Mouse (Mus musculus): ENCODE data around the gene Nt5dc3. TPM values are rescaled to one million over a fixed set of nuclear protein-coding genes. Genes with fewer than 3 reads are reported as not detected.

Gene Nt5dc3
- polyA plus RNA-seq, 1 experiment from 2014 or later = 2.2 TPM

DNA sequence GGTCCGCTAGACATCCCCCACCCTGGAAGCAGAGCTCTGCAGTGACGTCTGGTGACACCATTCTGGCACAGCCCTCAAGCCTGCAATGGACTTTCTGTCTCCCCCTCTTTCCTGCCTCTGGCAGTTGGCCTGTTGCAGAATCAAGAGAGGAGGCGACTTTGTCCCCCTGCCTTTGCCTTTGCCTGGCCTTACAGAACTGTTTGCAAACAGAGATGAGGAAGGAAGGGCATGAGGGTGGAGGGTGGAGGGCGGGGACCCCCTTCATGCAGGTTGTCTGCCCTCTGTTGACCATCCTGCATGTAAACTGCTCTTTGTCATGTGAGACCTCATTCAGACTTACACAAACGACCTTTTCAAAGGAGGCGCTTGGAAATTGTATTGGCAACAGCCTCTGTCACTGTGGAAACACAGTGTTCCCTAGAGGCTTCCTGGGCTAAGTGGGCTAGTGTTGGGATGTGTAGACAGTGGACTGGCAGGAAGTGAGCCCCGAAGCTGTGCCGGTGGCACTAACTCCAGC lies 40.9 kb downstream of the Nt5dc3 start:
- peak overlapping the region; percentile 27; the same call in 1 of the 2 replicates for H3K27ac ChIP-seq (ENCODE audit: low read depth, low read length)
- no peaks in the 10 kb centered on the region for H3K27me3 ChIP-seq (ENCODE audit: control insufficient read depth, insufficient read depth, low read length)
- no peak overlapping the region for H3K4me2 ChIP-seq (ENCODE audit: low read depth)
- H3K4me1 ChIP-seq (ENCODE audit: control insufficient read depth, insufficient read depth, low read length) = peaks cover 8% of the 10 kb centered on the region; the same call in 1 of the 2 replicates
- ATAC-seq (ENCODE audit: insufficient read depth, low FRiP score, low TSS enrichment) (peak; percentile 55), DNase-seq (ENCODE audit: low spot score) (peak; percentile 24)
- H3K36me3 ChIP-seq (ENCODE audit: control insufficient read depth, insufficient read depth, low read length) = no peaks in the 10 kb centered on the region
- H3K4me3 ChIP-seq (ENCODE audit: low read depth, low read length) = no peak overlapping the region
- no peaks in the 10 kb centered on the region for H3K9me3 ChIP-seq (ENCODE audit: control insufficient read depth, low read length)
- WGBS = 22% methylated on average over 8 of the region's 8 CpGs
- H3K9ac ChIP-seq (ENCODE audit: low read length) = no peak overlapping the region

DNA sequence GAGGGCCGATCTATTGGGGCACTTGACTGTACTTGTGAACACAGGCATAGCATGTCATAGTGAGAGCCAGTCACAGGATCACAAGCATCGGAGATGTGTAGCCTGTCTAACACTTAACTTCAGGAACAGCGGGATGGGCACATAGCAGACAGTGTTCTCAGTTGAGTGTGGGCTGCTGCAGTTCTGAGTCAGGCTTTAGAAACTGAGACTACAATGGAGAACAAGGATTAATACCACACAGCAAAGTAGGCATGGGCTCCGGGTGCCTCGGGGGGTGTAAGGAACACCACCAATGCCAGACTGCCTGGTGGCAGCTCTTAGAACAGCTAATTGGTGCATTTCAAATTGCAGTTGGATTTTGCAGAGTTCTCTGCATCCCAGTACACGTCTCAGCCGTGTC lies 42.2 kb downstream of the Nt5dc3 start:
- H3K4me1 ChIP-seq (ENCODE audit: control insufficient read depth, insufficient read depth, low read length) = peaks cover 8% of the 10 kb centered on the region; the same call in 1 of the 2 replicates
- H3K27me3 ChIP-seq (ENCODE audit: control insufficient read depth, insufficient read depth, low read length) = no peaks in the 10 kb centered on the region
- no peak overlapping the region for H3K9ac ChIP-seq (ENCODE audit: low read length)
- WGBS = 85% methylated on average over 7 of the region's 7 CpGs
- H3K36me3 ChIP-seq (ENCODE audit: control insufficient read depth, insufficient read depth, low read length) = no peaks in the 10 kb centered on the region
- H3K4me2 ChIP-seq (ENCODE audit: low read depth) = no peak overlapping the region
- no peak overlapping the region for H3K27ac ChIP-seq (ENCODE audit: low read depth, low read length)
- no peaks in the 10 kb centered on the region for H3K9me3 ChIP-seq (ENCODE audit: control insufficient read depth, low read length)
- no peak for DNase-seq (ENCODE audit: low spot score)
- H3K4me3 ChIP-seq (ENCODE audit: low read depth, low read length) = no peak overlapping the region
- ATAC-seq (ENCODE audit: insufficient read depth, low FRiP score, low TSS enrichment) = no peak

DNA sequence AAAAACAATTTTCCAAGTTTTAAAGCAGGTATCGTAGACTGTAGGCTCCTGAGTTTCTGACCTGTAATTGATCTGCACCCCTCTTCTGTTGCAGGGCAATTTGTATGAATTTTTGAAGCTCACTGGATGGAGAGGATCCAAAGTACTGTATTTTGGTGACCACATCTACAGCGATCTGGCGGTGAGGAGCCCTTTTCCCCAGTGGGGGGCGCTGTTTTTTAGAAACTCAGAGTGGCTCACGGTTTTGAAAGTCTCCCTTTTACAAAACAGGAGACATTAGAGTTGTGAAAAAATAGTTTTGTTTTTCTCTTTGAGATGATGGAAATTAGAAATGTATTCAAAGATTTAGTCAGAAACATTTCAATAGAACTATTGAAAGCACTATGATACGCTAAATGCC lies 45.3 kb downstream of the Nt5dc3 start:
- DNase-seq (ENCODE audit: low spot score) (no peak), ATAC-seq (ENCODE audit: insufficient read depth, low FRiP score, low TSS enrichment) (no peak)
- Histone ChIP-seq H3K36me3 (ENCODE audit: control insufficient read depth, insufficient read depth, low read length) (no peaks in the 10 kb centered on the region), H3K4me3 (ENCODE audit: low read depth, low read length) (no peak overlapping the region), H3K27me3 (ENCODE audit: control insufficient read depth, insufficient read depth, low read length) (no peaks in the 10 kb centered on the region), H3K9me3 (ENCODE audit: control insufficient read depth, low read length) (no peaks in the 10 kb centered on the region), H3K27ac (ENCODE audit: low read depth, low read length) (no peak overlapping the region), H3K9ac (ENCODE audit: low read length) (no peak overlapping the region), H3K4me1 (ENCODE audit: control insufficient read depth, insufficient read depth, low read length) (peaks cover 8% of the 10 kb centered on the region; the same call in 1 of the 2 replicates), H3K4me2 (ENCODE audit: low read depth) (no peak overlapping the region)
- 80% methylated on average over 6 of the region's 6 CpGs for WGBS

DNA sequence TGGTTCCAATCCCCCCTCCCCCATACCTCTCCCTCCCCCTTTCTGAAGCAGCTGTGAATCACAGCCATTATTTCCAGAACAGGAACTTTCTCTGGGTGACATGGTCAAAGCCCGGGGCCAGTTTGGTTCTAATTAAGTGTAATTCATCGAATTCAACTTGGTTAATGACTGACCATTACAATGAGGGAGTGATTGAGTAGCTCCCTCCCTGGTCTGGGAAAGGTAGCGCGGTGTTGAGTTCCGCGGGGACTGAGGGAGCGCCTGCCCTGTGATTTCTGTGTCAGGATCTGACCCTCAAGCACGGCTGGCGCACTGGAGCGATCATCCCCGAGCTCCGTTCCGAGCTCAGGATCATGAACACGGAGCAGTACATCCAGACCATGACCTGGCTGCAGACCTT lies 46.1 kb downstream of the Nt5dc3 start:
- DNase-seq (ENCODE audit: low spot score) = no peak
- ATAC-seq (ENCODE audit: insufficient read depth, low FRiP score, low TSS enrichment) = peak; percentile 41; the same call in 1 of the 2 replicates
- no peaks in the 10 kb centered on the region for H3K36me3 ChIP-seq (ENCODE audit: control insufficient read depth, insufficient read depth, low read length)
- H3K4me3 ChIP-seq (ENCODE audit: low read depth, low read length) = no peak overlapping the region
- H3K27me3 ChIP-seq (ENCODE audit: control insufficient read depth, insufficient read depth, low read length) = no peaks in the 10 kb centered on the region
- no peak overlapping the region for H3K4me2 ChIP-seq (ENCODE audit: low read depth)
- WGBS = 62% methylated on average over 14 of the region's 14 CpGs
- H3K27ac ChIP-seq (ENCODE audit: low read depth, low read length) = no peak overlapping the region
- peaks cover under 1% of the 10 kb centered on the region; the same call in 1 of the 2 replicates for H3K4me1 ChIP-seq (ENCODE audit: control insufficient read depth, insufficient read depth, low read length)
- H3K9ac ChIP-seq (ENCODE audit: low read length) = no peak overlapping the region
- no peaks in the 10 kb centered on the region for H3K9me3 ChIP-seq (ENCODE audit: control insufficient read depth, low read length)

DNA sequence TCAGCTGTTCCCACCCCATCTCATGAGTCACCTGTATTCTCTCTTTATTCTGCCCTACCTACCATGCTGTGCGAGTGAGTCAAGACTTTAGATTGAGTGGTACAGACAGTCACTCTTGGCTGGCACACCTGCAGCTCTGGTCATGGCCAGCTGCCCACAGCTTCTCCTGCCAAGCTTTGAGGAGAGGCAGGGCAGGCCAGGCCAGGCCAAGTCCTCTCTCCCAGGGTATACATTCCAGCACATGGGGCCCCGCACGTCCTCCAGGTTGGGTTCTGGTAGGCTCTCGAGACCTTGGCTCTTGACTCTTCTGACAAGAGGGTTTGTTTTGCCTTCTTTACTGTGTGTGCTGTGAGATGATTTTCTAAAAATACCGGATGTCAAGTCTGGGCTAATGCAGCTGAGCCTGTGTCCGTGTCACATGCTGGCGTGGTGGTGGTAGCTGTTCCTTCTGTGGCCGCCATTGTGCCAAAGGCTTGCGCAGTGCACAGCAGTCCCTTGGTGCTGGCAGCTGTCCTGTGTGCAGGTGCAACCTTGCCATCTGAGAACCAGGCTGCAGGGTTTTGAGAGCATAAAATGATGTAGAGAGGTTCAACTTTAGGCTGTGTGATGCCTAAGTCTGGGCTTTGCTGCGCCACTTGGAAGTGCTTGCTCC lies 47.2 kb downstream of the Nt5dc3 start:
- H3K9me3 ChIP-seq (ENCODE audit: control insufficient read depth, low read length) = no peaks in the 10 kb centered on the region
- H3K9ac ChIP-seq (ENCODE audit: low read length) = no peak overlapping the region
- H3K4me3 ChIP-seq (ENCODE audit: low read depth, low read length) = no peak overlapping the region
- no peak overlapping the region for H3K4me2 ChIP-seq (ENCODE audit: low read depth)
- no peak overlapping the region for H3K27ac ChIP-seq (ENCODE audit: low read depth, low read length)
- no peaks in the 10 kb centered on the region for H3K27me3 ChIP-seq (ENCODE audit: control insufficient read depth, insufficient read depth, low read length)
- no peaks in the 10 kb centered on the region for H3K36me3 ChIP-seq (ENCODE audit: control insufficient read depth, insufficient read depth, low read length)
- DNase-seq (ENCODE audit: low spot score) (no peak), ATAC-seq (ENCODE audit: insufficient read depth, low FRiP score, low TSS enrichment) (no peak)
- WGBS = 95% methylated on average over 10 of the region's 10 CpGs
- H3K4me1 ChIP-seq (ENCODE audit: control insufficient read depth, insufficient read depth, low read length) = no peaks in the 10 kb centered on the region

DNA sequence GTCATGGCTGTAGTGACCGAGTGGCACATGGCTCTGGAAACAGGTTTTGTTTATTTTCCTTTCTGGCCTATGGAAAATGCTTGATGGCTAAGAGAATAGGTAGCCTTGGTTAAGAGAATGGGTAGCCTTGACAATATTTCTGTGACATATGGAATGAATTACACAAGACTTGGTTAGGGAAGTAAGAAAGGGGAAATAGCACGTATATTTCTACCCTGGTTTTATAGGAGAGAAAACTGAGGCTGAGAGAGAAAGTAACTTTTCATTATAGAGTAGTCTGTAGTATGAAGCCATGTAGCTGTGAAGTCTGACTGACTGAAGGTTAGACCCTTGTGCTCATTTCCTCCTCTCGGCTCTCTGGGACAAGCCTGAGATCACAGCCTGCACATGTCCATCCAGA lies 48.1 kb downstream of the Nt5dc3 start:
- WGBS = 76% methylated on average over 3 of the region's 3 CpGs
- Histone ChIP-seq H3K4me2 (ENCODE audit: low read depth) (no peak overlapping the region), H3K9ac (ENCODE audit: low read length) (no peak overlapping the region), H3K4me1 (ENCODE audit: control insufficient read depth, insufficient read depth, low read length) (no peaks in the 10 kb centered on the region; the same call in 1 of the 2 replicates), H3K36me3 (ENCODE audit: control insufficient read depth, insufficient read depth, low read length) (no peaks in the 10 kb centered on the region), H3K27me3 (ENCODE audit: control insufficient read depth, insufficient read depth, low read length) (no peaks in the 10 kb centered on the region), H3K9me3 (ENCODE audit: control insufficient read depth, low read length) (no peaks in the 10 kb centered on the region), H3K27ac (ENCODE audit: low read depth, low read length) (no peak overlapping the region), H3K4me3 (ENCODE audit: low read depth, low read length) (no peak overlapping the region)
- ATAC-seq (ENCODE audit: insufficient read depth, low FRiP score, low TSS enrichment) = no peak
- DNase-seq (ENCODE audit: low spot score) = no peak

DNA sequence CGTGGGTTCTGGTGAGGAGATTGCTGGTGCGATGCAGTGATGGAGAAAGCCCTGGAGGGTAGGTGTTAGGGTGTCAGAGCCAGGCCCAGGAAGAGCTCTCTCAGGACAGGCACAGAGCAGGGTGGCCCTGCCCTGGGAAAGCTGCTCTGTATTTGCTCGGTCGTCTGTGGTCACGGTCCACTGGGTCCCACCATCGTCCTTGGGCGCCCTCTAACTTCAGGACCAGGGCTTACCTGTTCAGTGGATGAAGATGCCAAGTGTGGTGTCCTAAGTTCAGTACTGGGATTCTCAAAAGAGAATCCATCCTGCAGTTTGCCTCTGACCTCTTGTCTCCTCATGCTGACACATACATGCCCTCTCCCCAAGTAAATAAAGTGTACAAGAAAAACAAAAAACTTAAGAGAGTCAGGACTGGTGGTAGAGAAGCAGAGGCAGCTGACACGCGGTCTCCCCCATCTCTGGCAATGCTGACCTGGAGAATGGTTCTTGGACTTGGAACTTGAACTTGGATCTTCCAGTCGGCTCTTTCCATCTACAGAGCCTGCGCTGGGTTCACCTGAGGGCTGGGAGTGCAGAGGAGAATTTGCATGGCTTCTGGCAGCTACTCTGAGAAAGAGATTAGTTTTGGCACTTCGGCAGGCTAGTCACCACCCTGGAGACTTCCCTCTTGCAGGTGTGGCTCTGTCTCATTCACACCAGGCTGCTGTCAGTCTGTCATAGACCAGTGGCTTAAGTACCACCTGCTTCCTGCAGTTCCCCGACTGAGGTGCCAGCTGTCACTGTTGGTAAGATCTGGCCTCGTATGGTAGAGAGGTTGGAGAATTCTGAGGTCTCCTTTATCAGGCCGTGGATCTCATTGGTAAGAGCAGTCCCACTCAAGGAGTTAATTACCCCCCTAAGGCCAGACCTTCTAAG lies 49.7 kb downstream of the Nt5dc3 start:
- Histone ChIP-seq H3K27ac (ENCODE audit: low read depth, low read length) (no peak overlapping the region), H3K4me3 (ENCODE audit: low read depth, low read length) (no peak overlapping the region), H3K9me3 (ENCODE audit: control insufficient read depth, low read length) (no peaks in the 10 kb centered on the region), H3K4me1 (ENCODE audit: control insufficient read depth, insufficient read depth, low read length) (no peaks in the 10 kb centered on the region; the same call in 1 of the 2 replicates), H3K36me3 (ENCODE audit: control insufficient read depth, insufficient read depth, low read length) (no peaks in the 10 kb centered on the region), H3K4me2 (ENCODE audit: low read depth) (no peak overlapping the region), H3K9ac (ENCODE audit: low read length) (no peak overlapping the region), H3K27me3 (ENCODE audit: control insufficient read depth, insufficient read depth, low read length) (no peaks in the 10 kb centered on the region)
- no peak for DNase-seq (ENCODE audit: low spot score)
- ATAC-seq (ENCODE audit: insufficient read depth, low FRiP score, low TSS enrichment) = no peak
- whole genome bisulfite sequencing = 87% methylated on average over 15 of the region's 15 CpGs

DNA sequence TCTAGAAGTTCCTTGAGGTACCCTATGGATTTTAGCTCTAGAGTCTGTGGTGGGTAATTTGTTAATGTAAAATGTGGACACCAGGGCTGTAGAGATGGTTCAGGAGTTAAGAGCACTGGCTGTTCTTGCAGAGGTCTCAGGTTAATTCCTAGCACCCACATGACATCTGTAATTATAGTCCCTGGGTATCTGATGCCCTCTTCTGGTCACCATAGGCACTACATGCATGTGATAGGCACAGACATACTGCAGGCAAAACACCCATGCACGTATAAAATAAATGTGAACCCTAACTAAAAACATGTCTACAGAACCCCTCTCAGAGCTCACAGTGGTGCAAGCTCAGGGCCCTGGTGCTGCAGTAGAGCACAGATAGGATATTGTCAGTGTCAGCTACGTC lies 50.7 kb downstream of the Nt5dc3 start:
- Histone ChIP-seq H3K4me1 (ENCODE audit: control insufficient read depth, insufficient read depth, low read length) (no peaks in the 10 kb centered on the region; the same call in 1 of the 2 replicates), H3K27ac (ENCODE audit: low read depth, low read length) (no peak overlapping the region), H3K27me3 (ENCODE audit: control insufficient read depth, insufficient read depth, low read length) (no peaks in the 10 kb centered on the region), H3K9me3 (ENCODE audit: control insufficient read depth, low read length) (no peaks in the 10 kb centered on the region), H3K9ac (ENCODE audit: low read length) (no peak overlapping the region), H3K4me2 (ENCODE audit: low read depth) (no peak overlapping the region), H3K4me3 (ENCODE audit: low read depth, low read length) (no peak overlapping the region), H3K36me3 (ENCODE audit: control insufficient read depth, insufficient read depth, low read length) (no peaks in the 10 kb centered on the region)
- DNase-seq (ENCODE audit: low spot score) (no peak), ATAC-seq (ENCODE audit: insufficient read depth, low FRiP score, low TSS enrichment) (no peak)
- 93% methylated on average over 2 of the region's 2 CpGs for WGBS
